Mouse (Mus musculus) G1E (cell line): ENCODE results near the gene Rgl1. TPM values are rescaled to one million over a fixed set of nuclear protein-coding genes. Genes with fewer than 3 reads are reported as not detected.

ENCODE experiments used
- ATAC-seq: 2 replicates; pipeline ENCODE4 v1.8.0; 2016; ENCODE audit warnings: mild to moderate bottlenecking; ENCODE audit not compliant: insufficient number of reproducible peaks, poor library complexity, low FRiP score, severe bottlenecking; ENCODE audit errors: extremely low read depth
- DNase-seq: peaks from one replicate; pipeline ENCODE4 v3.0.0; 2012; ENCODE audit warnings: low spot score
- H3K27me3 ChIP-seq: 2 replicates; pipeline ENCODE4 v1.6.1; 2012; ENCODE audit warnings: mild to moderate bottlenecking, low read length, inconsistent platforms; ENCODE audit not compliant: insufficient read depth
- H3K36me3 ChIP-seq: replicated peaks from 2 replicates; pipeline ENCODE3; 2012; ENCODE audit warnings: mild to moderate bottlenecking, inconsistent platforms
- H3K4me1 ChIP-seq: 2 replicates; pipeline ENCODE4 v1.6.1; 2012; ENCODE audit warnings: low read depth, low read length, inconsistent platforms, mixed read lengths; ENCODE audit not compliant: insufficient read depth
- H3K4me3 ChIP-seq: 2 replicates; pipeline ENCODE4 v1.5.1; 2012; ENCODE audit warnings: low read depth, mild to moderate bottlenecking, inconsistent platforms, low read length, moderate library complexity, mixed read lengths
- H3K9me3 ChIP-seq: replicated peaks from 2 replicates; pipeline ENCODE4 v1.6.1; 2012; ENCODE audit warnings: inconsistent platforms
- CTCF ChIP-seq: IDR thresholded peaks from 2 replicates; pipeline ENCODE4 v1.5.1; 2012; ENCODE audit warnings: low read depth, low read length, inconsistent platforms, mixed read lengths
- GATA1 ChIP-seq: IDR thresholded peaks from 2 replicates; pipeline ENCODE4 v1.6.1; 2012; ENCODE audit warnings: borderline replicate concordance, low read length, inconsistent platforms, mixed read lengths
- GATA2 ChIP-seq: IDR thresholded peaks from 2 replicates; pipeline ENCODE4 v1.6.1; 2012; ENCODE audit warnings: low read depth, low read length, inconsistent platforms, borderline replicate concordance
- POLR2AphosphoS5 ChIP-seq: IDR thresholded peaks from 2 replicates; pipeline ENCODE4 v1.6.1; 2012; ENCODE audit warnings: low read depth, low read length, inconsistent platforms; ENCODE audit not compliant: insufficient replicate concordance
- TAL1 ChIP-seq: conservative IDR thresholded peaks from 2 replicates; pipeline ENCODE4 v1.6.1; 2012; ENCODE audit warnings: low read depth, low read length, inconsistent platforms, mixed read lengths
- polyA plus RNA-seq: library from polyadenylated mRNA; stranded (reverse); fragments of >175 nt; gene quantifications from 2 replicates; pipeline ENCODE4 v1.2.3, GENCODE M21; 2012
- total RNA-seq, 2 experiments: library from RNA; stranded (forward) in 1 of 2; stranded (reverse) in 1 of 2; fragments of 200-1000 nt in 1 of 2; fragments of >200 nt in 1 of 2; fragmentation: Nextera tagmentation in 1 of 2; gene quantifications; 2 replicates each; pipeline ENCODE4 v1.2.3; 2014 to 2017

Rgl1 gene
- total and polyA plus RNA-seq, 3 experiments, result 0.21 to 5.7 (median 4.0) TPM

DNA sequence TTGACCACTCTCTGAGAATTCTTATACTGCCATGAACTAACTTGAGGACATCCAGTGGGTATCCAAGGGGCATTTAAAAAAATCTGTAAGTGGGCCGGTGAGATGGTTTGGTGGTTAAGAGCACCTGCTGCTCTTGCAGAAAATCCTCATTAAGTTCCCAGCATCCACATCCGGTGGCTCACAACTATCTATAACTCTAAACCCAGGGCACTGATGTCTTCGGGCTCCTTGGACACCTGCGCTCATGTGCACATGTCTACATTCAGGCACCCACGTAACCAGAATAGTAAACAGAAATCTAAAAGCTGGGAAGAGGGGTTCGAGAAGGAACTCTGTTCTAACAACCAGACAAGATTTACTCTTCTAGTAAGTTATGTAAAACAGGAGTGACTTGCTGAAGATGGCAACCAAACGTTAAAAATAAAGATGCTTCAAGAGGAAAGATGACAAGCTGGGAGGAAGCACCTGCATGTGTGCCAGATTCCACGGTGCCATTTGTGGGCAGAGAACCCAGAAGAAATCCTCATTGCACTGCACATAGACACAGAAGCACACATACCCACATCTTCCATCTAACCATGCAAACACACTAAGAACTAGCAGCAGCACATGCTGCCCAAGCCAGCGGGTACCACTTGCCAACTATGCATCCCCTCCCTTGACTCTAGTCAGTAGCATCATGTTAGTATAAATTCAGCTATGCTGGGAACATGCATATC lies 172.2 kb downstream of the Rgl1 start:
- no peak for ATAC-seq
- H3K4me3 ChIP-seq, result no peak overlapping the region
- peaks cover 2% of the 10 kb centered on the region; the same call in 1 of the 2 replicates for H3K27me3 ChIP-seq
- H3K36me3 ChIP-seq, result no peaks in the 10 kb centered on the region
- peaks cover 2% of the 10 kb centered on the region; the same call in 1 of the 2 replicates for H3K9me3 ChIP-seq
- no peaks in the 10 kb centered on the region for H3K4me1 ChIP-seq
- no peak for DNase-seq
- TF ChIP-seq GATA2 (no peak), CTCF (no peak)

GRCm38 (mm10) chr1:152593382-152593781 lies 172.8 kb downstream of the Rgl1 start:
- DNase-seq (no peak), ATAC-seq (no peak)
- Histone ChIP-seq H3K4me3 (no peak overlapping the region), H3K9me3 (peaks cover 2% of the 10 kb centered on the region; the same call in 1 of the 2 replicates), H3K4me1 (no peaks in the 10 kb centered on the region), H3K36me3 (no peaks in the 10 kb centered on the region), H3K27me3 (peaks cover 2% of the 10 kb centered on the region; the same call in 1 of the 2 replicates)
- TF ChIP-seq GATA2 (no peak), TAL1 (no peak), CTCF (no peak), GATA1 (no peak), POLR2AphosphoS5 (no peak)

GRCm38 (mm10) chr1:152592609-152593008 lies 173.5 kb downstream of the Rgl1 start:
- H3K9me3 ChIP-seq, result peaks cover 2% of the 10 kb centered on the region; the same call in 1 of the 2 replicates
- peaks cover 2% of the 10 kb centered on the region; the same call in 1 of the 2 replicates for H3K27me3 ChIP-seq
- TF ChIP-seq TAL1 (no peak), POLR2AphosphoS5 (no peak), GATA2 (no peak), GATA1 (no peak), CTCF (no peak)
- no peak for DNase-seq
- no peaks in the 10 kb centered on the region for H3K36me3 ChIP-seq
- H3K4me1 ChIP-seq, result no peaks in the 10 kb centered on the region
- peak; percentile 45 for ATAC-seq
- no peak overlapping the region for H3K4me3 ChIP-seq

DNA sequence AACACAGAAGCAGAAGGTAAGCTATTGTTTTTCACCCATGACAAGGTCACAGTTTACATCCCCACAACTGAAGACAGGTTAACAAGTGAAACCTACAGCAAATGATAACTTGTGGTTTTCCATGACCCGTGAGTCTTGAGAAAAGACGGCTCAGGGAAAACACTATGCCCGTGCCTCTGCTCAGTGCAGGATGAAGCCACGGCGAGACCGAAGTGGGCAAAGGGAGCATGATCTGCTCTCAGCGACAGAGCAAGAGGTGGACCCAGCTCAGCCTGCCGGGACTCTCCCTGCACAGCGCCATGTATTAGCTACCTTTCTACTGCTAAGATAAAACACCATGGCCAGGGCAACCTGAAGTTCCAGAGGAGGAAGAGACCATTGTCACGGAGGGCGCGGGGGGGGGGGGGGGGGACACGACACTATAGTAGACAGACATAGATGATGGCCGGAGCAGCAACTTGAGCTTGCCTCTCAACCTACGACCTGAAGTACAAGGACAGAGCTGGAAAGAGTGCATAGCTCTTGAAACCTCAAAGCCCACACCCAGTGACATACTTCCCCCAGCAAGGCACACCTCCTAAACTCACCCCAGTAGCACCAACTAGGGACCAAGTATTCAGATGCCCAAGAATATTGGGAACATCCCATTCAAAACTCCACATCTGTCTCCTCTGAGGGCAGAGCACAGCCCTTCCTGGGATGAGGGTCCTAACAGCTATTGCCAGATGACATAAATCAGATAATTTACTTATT lies 174.2 kb downstream of the Rgl1 start:
- TF ChIP-seq POLR2AphosphoS5 (no peak), GATA1 (no peak)
- Histone ChIP-seq H3K4me1 (no peaks in the 10 kb centered on the region), H3K4me3 (no peak overlapping the region)

DNA sequence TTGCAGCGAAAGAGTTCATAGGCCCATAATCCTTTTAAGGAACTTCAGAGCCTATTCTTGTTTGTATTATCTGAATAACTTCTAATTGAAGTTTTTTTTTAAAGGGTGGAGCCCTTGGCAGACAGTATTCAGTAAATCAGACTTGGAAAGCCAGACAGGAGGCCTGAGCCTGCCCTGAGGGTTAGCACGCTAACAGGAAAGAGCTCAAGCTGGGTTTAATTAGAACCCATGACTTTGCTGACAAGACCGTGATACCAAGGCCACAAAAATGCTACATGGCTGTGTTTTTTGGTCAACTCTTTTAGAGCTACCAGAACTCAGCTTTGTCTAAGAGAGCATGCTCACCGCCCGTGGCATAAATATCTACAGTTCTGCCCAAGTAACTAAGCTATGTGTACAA lies 175.8 kb downstream of the Rgl1 start:
- DNase-seq, result no peak
- Histone ChIP-seq H3K9me3 (peaks cover 2% of the 10 kb centered on the region; the same call in 1 of the 2 replicates), H3K36me3 (no peaks in the 10 kb centered on the region), H3K4me3 (no peak overlapping the region), H3K4me1 (no peaks in the 10 kb centered on the region), H3K27me3 (peaks cover 2% of the 10 kb centered on the region; the same call in 1 of the 2 replicates)
- TF ChIP-seq POLR2AphosphoS5 (no peak), GATA2 (no peak), CTCF (no peak), GATA1 (no peak), TAL1 (no peak)
- no peak for ATAC-seq

More for the DNA sequence above, 174.2 kb downstream of the Rgl1 start:
- DNase-seq, result no peak
- Histone ChIP-seq H3K9me3 (no peaks in the 10 kb centered on the region; the same call in 1 of the 2 replicates), H3K36me3 (no peaks in the 10 kb centered on the region), H3K27me3 (peaks cover 2% of the 10 kb centered on the region; the same call in 1 of the 2 replicates)
- ATAC-seq, result peak; percentile 19; the same call in 1 of the 2 replicates

DNA sequence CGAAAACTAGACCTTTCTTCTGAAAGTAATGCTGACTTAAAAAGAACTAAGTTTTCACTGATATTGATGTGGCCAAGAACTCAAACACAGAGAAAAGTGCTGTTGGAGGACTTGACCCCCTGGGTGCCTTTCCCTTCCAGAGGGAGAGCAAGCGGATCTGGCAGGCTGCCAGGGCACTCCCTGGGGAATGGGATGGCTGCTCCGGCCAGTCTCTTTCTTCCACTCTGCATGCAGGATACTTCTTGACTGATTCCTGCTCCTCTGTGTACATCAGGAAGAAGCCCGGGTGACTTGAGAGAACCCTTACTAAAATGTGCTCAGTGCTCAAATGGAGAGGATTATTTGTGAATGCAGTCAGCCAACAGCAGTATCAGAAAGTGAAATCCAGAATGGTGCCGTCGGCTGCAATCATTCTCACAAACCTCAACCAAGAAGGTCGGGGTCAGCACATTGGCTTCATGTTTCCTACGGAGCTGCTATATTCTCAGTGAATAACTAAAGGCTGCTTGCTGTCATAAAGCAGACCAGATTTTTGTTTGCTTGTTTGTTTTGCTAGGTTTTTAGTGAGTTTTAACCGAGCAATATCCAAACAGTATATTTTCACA lies 176.7 kb downstream of the Rgl1 start:
- no peak overlapping the region for H3K4me3 ChIP-seq
- H3K9me3 ChIP-seq, result peaks cover 2% of the 10 kb centered on the region; the same call in 1 of the 2 replicates
- no peak for TF ChIP-seq POLR2AphosphoS5
- TF ChIP-seq GATA1, result no peak
- TF ChIP-seq CTCF, result no peak
- DNase-seq (no peak), ATAC-seq (no peak)
- no peaks in the 10 kb centered on the region for H3K4me1 ChIP-seq
- H3K36me3 ChIP-seq, result no peaks in the 10 kb centered on the region
- peaks cover 2% of the 10 kb centered on the region; the same call in 1 of the 2 replicates for H3K27me3 ChIP-seq
